Mouse (Mus musculus): ENCODE measurements around the gene Opcml. TPM values are rescaled to one million over a fixed set of nuclear protein-coding genes. Genes with fewer than 3 reads are reported as not detected.

Opcml gene
- polyA plus RNA-seq, 1 experiment from 2014 or later = 0.10 TPM

GRCm38 (mm10) chr9:28208696-28209095, 418.1 kb downstream of the Opcml start:
- 78% methylated on average over 1 of the region's 1 CpGs for WGBS (ENCODE audit: insufficient replicate concordance)
- H3K4me2 ChIP-seq = no peak overlapping the region

GRCm38 (mm10) chr9:28211877-28212276, 421.3 kb downstream of the Opcml start:
- Histone ChIP-seq H3K27me3 (no peaks in the 10 kb centered on the region), H3K4me1 (replicated peaks) (no peaks in the 10 kb centered on the region), H3K4me2 (no peak overlapping the region), H3K36me3 (replicated peaks) (no peaks in the 10 kb centered on the region), H3K4me3 (replicated peaks) (no peak overlapping the region), H3K9ac (no peak overlapping the region), H3K27ac (replicated peaks) (no peak overlapping the region), H3K9me3 (replicated peaks) (no peaks in the 10 kb centered on the region)
- ATAC-seq (ENCODE audit: insufficient read depth) = no peak
- 50% methylated on average over 1 of the region's 1 CpGs for WGBS (ENCODE audit: insufficient replicate concordance)

More at GRCm38 (mm10) chr9:28208696-28209095, 418.1 kb downstream of the Opcml start:
- Histone ChIP-seq H3K9me3 (replicated peaks) (no peaks in the 10 kb centered on the region), H3K4me3 (replicated peaks) (no peak overlapping the region), H3K36me3 (replicated peaks) (no peaks in the 10 kb centered on the region), H3K27me3 (no peaks in the 10 kb centered on the region), H3K4me1 (replicated peaks) (no peaks in the 10 kb centered on the region), H3K9ac (no peak overlapping the region), H3K27ac (replicated peaks) (no peak overlapping the region)
- ATAC-seq (ENCODE audit: insufficient read depth) = no peak

- Histone ChIP-seq H3K36me3 (replicated peaks) (no peaks in the 10 kb centered on the region), H3K9ac (no peak overlapping the region), H3K27me3 (no peaks in the 10 kb centered on the region), H3K4me3 (replicated peaks) (no peak overlapping the region), H3K27ac (replicated peaks) (no peak overlapping the region), H3K4me2 (no peak overlapping the region), H3K4me1 (replicated peaks) (no peaks in the 10 kb centered on the region), H3K9me3 (replicated peaks) (no peaks in the 10 kb centered on the region)
- 48% methylated on average over 4 of the region's 4 CpGs for WGBS (ENCODE audit: insufficient replicate concordance)
- ATAC-seq (ENCODE audit: insufficient read depth) = no peak
These were observed 423.3 kb downstream of the Opcml start for GRCm38 (mm10) chr9:28213893-28214292.

GRCm38 (mm10) chr9:28218026-28218646, 427.6 kb downstream of the Opcml start:
- no peaks in the 10 kb centered on the region for H3K9me3 ChIP-seq (replicated peaks)
- H3K4me2 ChIP-seq = no peak overlapping the region
- H3K27ac ChIP-seq (replicated peaks) = no peak overlapping the region
- H3K9ac ChIP-seq = no peak overlapping the region
- no peaks in the 10 kb centered on the region for H3K36me3 ChIP-seq (replicated peaks)
- 57% methylated on average over 2 of the region's 2 CpGs for WGBS (ENCODE audit: insufficient replicate concordance)
- no peak for ATAC-seq (ENCODE audit: insufficient read depth)
- H3K4me1 ChIP-seq (replicated peaks) = no peaks in the 10 kb centered on the region
- H3K27me3 ChIP-seq = no peaks in the 10 kb centered on the region
- H3K4me3 ChIP-seq (replicated peaks) = no peak overlapping the region

DNA sequence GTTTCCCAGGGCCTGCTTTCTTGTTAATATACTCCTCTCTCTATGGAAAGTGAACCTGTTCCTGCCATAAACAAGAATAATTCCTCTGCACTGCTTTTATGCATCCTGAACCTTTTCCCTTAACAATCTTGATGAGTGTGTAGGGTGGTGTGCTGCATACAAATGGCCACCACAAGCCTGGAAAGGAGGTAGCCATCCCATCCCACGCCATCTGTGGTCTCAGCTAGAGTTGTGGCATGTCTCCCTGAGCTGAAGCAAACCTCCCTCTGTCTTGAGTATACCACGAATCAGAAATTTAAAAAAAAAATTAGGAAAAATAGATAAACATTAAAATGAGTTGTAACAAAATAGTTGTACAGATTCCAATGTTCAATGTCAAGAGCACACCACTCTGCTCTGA, 432.2 kb downstream of the Opcml start:
- WGBS (ENCODE audit: insufficient replicate concordance) = 36% methylated on average over 2 of the region's 2 CpGs
- Histone ChIP-seq H3K9me3 (replicated peaks) (no peaks in the 10 kb centered on the region), H3K27ac (replicated peaks) (no peak overlapping the region)

GRCm38 (mm10) chr9:28225824-28226569, 435.4 kb downstream of the Opcml start:
- WGBS (ENCODE audit: insufficient replicate concordance) = 69% methylated on average over 8 of the region's 8 CpGs
- H3K4me3 ChIP-seq (replicated peaks) = no peak overlapping the region
- no peak overlapping the region for H3K9ac ChIP-seq
- no peak for ATAC-seq (ENCODE audit: insufficient read depth)
- H3K4me1 ChIP-seq (replicated peaks) = no peaks in the 10 kb centered on the region
- H3K4me2 ChIP-seq = no peak overlapping the region
- H3K9me3 ChIP-seq (replicated peaks) = no peaks in the 10 kb centered on the region
- H3K36me3 ChIP-seq (replicated peaks) = no peaks in the 10 kb centered on the region
- no peak overlapping the region for H3K27ac ChIP-seq (replicated peaks)
- H3K27me3 ChIP-seq = no peaks in the 10 kb centered on the region

More for the DNA sequence above, 432.2 kb downstream of the Opcml start:
- no peak overlapping the region for H3K9ac ChIP-seq
- H3K36me3 ChIP-seq (replicated peaks) = no peaks in the 10 kb centered on the region
- H3K4me1 ChIP-seq (replicated peaks) = no peaks in the 10 kb centered on the region
- no peak overlapping the region for H3K4me2 ChIP-seq
- H3K27me3 ChIP-seq = no peaks in the 10 kb centered on the region
- ATAC-seq (ENCODE audit: insufficient read depth) = no peak
- H3K4me3 ChIP-seq (replicated peaks) = no peak overlapping the region

DNA sequence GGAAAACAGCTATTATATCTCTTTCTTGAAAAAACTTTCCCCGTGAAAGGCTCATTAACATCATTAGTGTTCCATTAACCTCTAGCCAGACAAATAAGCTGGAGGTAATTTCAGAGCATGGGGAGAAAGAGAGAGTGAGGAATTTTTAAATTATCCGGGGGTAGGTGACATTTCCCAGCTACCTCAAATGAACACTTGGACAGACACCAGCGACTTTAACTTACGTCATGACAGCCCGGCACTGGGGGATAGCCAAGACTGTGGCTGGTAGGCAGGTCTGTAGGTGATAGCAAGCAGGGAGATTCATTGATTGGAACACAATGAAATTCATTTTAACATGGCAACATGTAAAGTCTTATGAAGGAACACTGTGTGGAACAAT, 436.0 kb downstream of the Opcml start:
- 65% methylated on average over 5 of the region's 5 CpGs for WGBS (ENCODE audit: insufficient replicate concordance)
- Histone ChIP-seq H3K27ac (replicated peaks) (no peak overlapping the region), H3K4me1 (replicated peaks) (no peaks in the 10 kb centered on the region), H3K27me3 (no peaks in the 10 kb centered on the region), H3K36me3 (replicated peaks) (no peaks in the 10 kb centered on the region), H3K4me2 (no peak overlapping the region), H3K9me3 (replicated peaks) (no peaks in the 10 kb centered on the region), H3K4me3 (replicated peaks) (no peak overlapping the region), H3K9ac (no peak overlapping the region)
- ATAC-seq (ENCODE audit: insufficient read depth) = no peak

- Histone ChIP-seq H3K4me1 (replicated peaks) (no peaks in the 10 kb centered on the region), H3K9me3 (replicated peaks) (no peaks in the 10 kb centered on the region), H3K27me3 (no peaks in the 10 kb centered on the region), H3K4me2 (no peak overlapping the region), H3K27ac (replicated peaks) (no peak overlapping the region), H3K4me3 (replicated peaks) (no peak overlapping the region), H3K9ac (no peak overlapping the region), H3K36me3 (replicated peaks) (no peaks in the 10 kb centered on the region)
- 63% methylated on average over 9 of the region's 9 CpGs for WGBS (ENCODE audit: insufficient replicate concordance)
- no peak for ATAC-seq (ENCODE audit: insufficient read depth)
These were observed 447.9 kb downstream of the Opcml start for GRCm38 (mm10) chr9:28238450-28238849.

- Histone ChIP-seq H3K36me3 (replicated peaks) (no peaks in the 10 kb centered on the region), H3K4me2 (no peak overlapping the region), H3K27me3 (no peaks in the 10 kb centered on the region), H3K4me1 (replicated peaks) (no peaks in the 10 kb centered on the region), H3K9ac (no peak overlapping the region), H3K27ac (replicated peaks) (no peak overlapping the region), H3K9me3 (replicated peaks) (no peaks in the 10 kb centered on the region), H3K4me3 (replicated peaks) (no peak overlapping the region)
- WGBS (ENCODE audit: insufficient replicate concordance) = 44% methylated on average over 7 of the region's 7 CpGs
- ATAC-seq (ENCODE audit: insufficient read depth) = no peak
These were observed 457.3 kb downstream of the Opcml start for GRCm38 (mm10) chr9:28247742-28248503.

DNA sequence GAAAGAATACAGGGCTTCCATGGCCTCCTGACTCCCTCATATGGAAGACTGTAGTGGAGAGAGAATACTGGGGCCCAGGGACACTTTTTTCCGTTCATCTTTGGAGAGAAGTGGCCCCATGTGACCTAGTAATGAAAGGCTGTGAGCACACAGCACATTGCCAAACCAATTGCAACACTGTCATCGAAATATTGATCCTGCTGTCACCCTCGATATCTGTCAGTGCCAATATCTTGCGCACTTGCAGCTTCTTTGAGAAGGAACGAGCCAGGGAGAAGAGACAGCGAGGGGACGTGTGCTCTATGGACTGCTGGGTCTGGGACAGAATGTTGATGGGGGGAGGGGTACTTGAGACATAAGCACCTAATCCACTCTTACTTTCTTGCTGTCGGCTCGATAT, 460.8 kb downstream of the Opcml start:
- ATAC-seq (ENCODE audit: insufficient read depth) = no peak
- H3K27ac ChIP-seq (replicated peaks) = no peak overlapping the region
- no peaks in the 10 kb centered on the region for H3K4me1 ChIP-seq (replicated peaks)
- H3K9ac ChIP-seq = no peak overlapping the region
- WGBS (ENCODE audit: insufficient replicate concordance) = 61% methylated on average over 9 of the region's 9 CpGs
- no peaks in the 10 kb centered on the region for H3K27me3 ChIP-seq
- no peak overlapping the region for H3K4me2 ChIP-seq
- H3K9me3 ChIP-seq (replicated peaks) = no peaks in the 10 kb centered on the region
- H3K4me3 ChIP-seq (replicated peaks) = no peak overlapping the region
- no peaks in the 10 kb centered on the region for H3K36me3 ChIP-seq (replicated peaks)

GRCm38 (mm10) chr9:28255128-28255904, 464.7 kb downstream of the Opcml start:
- no peaks in the 10 kb centered on the region for H3K4me1 ChIP-seq (replicated peaks)
- H3K9ac ChIP-seq = no peak overlapping the region
- 53% methylated on average over 8 of the region's 8 CpGs for WGBS (ENCODE audit: insufficient replicate concordance)
- no peak overlapping the region for H3K27ac ChIP-seq (replicated peaks)
- no peaks in the 10 kb centered on the region for H3K27me3 ChIP-seq
- ATAC-seq (ENCODE audit: insufficient read depth) = no peak
- no peak overlapping the region for H3K4me2 ChIP-seq
- H3K36me3 ChIP-seq (replicated peaks) = no peaks in the 10 kb centered on the region
- no peaks in the 10 kb centered on the region for H3K9me3 ChIP-seq (replicated peaks)
- H3K4me3 ChIP-seq (replicated peaks) = no peak overlapping the region

Data from liver, embryonic 15.5 days (tissue).